Mouse (Mus musculus) forebrain, embryonic 15.5 days (tissue): ENCODE data around the gene Cyp27b1. TPM values are rescaled to one million over a fixed set of nuclear protein-coding genes. Genes with fewer than 3 reads are reported as not detected.
A peak's percentile ranks its signal among the peaks of the same experiment; 100 is the strongest.

Experiments
- ATAC-seq: fragments of 200-750 bp; cut with Nextera tagmentation; replicated peaks from 2 replicates; pipeline ENCODE4 v1.8.0; 2017; ENCODE audit warnings: mild to moderate bottlenecking, moderate TSS enrichment, moderate library complexity
- H3K27ac ChIP-seq: fragments of 300-500 bp; sonication (generic); replicated peaks from 2 replicates; pipeline ENCODE4 v1.5.1; 2015; ENCODE audit warnings: mild to moderate bottlenecking, inconsistent platforms
- H3K27me3 ChIP-seq: fragments of 300-500 bp; sonication (generic); 2 replicates; pipeline ENCODE4 v1.6.1; 2015; ENCODE audit warnings: inconsistent platforms
- H3K36me3 ChIP-seq: fragments of 300-500 bp; sonication (generic); 2 replicates; pipeline ENCODE4 v1.6.1; 2015; ENCODE audit warnings: mild to moderate bottlenecking, inconsistent platforms
- H3K4me1 ChIP-seq: fragments of 300-500 bp; sonication (generic); 2 replicates; pipeline ENCODE4 v1.6.1; 2015; ENCODE audit warnings: inconsistent platforms
- H3K4me2 ChIP-seq: fragments of 300-500 bp; sonication (generic); replicated peaks from 2 replicates; pipeline ENCODE4 v1.6.1; 2015; ENCODE audit warnings: mild to moderate bottlenecking, inconsistent platforms
- H3K4me3 ChIP-seq: fragments of 300-500 bp; sonication (generic); 2 replicates; pipeline ENCODE4 v1.5.1; 2015; ENCODE audit warnings: mild to moderate bottlenecking, inconsistent platforms
- H3K9ac ChIP-seq: fragments of 300-500 bp; sonication (generic); replicated peaks from 2 replicates; pipeline ENCODE4 v1.6.1; 2015; ENCODE audit warnings: mild to moderate bottlenecking, inconsistent platforms
- H3K9me3 ChIP-seq: fragments of 300-500 bp; sonication (generic); 2 replicates; pipeline ENCODE4 v1.6.1; 2016; ENCODE audit warnings: inconsistent platforms
- WGBS: fragments of 180-500 bp; shearing (Covaris S2); methylation state at CpG from one replicate; pipeline ENCODE4 v1.1.7; 2015; ENCODE audit warnings: mixed read lengths; 5-methylcytosine and 5-hydroxymethylcytosine counted together
- polyA plus RNA-seq: library from polyadenylated mRNA; unstranded; fragments of >200 nt; fragmentation: Nextera tagmentation; extraction: Ambion mirVana; gene quantifications from 2 replicates; pipeline ENCODE4 v1.2.1, GENCODE M21; 2015

Gene Cyp27b1
- polyA plus RNA-seq, 1 experiment from 2014 or later: 0.15 TPM

DNA sequence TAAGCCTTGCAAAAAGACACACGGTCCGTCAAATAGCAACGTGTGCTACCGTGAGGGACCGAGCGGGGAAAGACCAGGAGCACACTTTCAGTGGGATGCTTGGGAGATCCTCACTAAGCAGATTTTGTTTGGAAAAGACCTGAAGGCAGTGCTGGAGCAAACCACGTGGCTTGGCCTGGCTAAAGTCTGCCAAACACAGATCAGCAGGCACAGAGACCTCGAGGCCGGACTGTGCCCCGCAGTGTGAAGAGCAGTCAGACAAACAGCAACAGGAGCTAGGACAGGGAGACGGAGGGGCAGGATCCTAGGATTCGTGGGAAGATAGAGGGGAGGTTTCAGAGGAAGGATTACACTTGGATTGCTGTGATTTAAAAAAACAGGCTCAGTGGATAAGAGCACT, 11.8 kb upstream of the Cyp27b1 start:
- Histone ChIP-seq H3K36me3 (no peaks in the 10 kb centered on the region), H3K4me1 (peaks cover 7% of the 10 kb centered on the region), H3K4me2 (no peak overlapping the region), H3K27ac (no peak overlapping the region), H3K4me3 (no peak overlapping the region), H3K9me3 (no peaks in the 10 kb centered on the region), H3K9ac (no peak overlapping the region), H3K27me3 (no peaks in the 10 kb centered on the region; the same call in 1 of the 2 replicates)
- ATAC-seq: no peak
- WGBS: 83% methylated on average over 12 of the region's 12 CpGs

DNA sequence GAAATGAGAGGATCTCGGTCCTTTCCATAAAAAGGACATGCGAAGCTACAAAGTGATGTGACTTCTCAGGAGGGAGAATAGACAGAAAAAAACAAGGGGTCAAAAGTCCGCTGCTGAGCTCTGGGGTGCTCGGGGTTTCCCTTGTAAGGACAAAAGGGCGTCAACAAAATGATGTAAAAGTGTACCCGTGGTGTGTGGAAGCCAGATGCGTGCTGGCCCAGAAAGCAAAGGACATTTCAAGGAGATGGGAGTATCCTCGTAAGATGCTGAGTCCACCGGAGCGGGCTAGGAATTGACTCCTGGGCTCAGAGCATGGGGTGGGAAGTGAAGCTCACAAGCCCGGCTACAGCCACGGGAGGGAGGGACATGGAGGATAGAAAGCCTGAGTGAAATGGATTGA, 10.4 kb upstream of the Cyp27b1 start:
- Histone ChIP-seq H3K4me3 (no peak overlapping the region), H3K9me3 (no peaks in the 10 kb centered on the region), H3K4me1 (peaks cover 13% of the 10 kb centered on the region), H3K9ac (no peak overlapping the region), H3K27me3 (no peaks in the 10 kb centered on the region; the same call in 1 of the 2 replicates), H3K4me2 (no peak overlapping the region), H3K36me3 (no peaks in the 10 kb centered on the region), H3K27ac (no peak overlapping the region)
- WGBS: 77% methylated on average over 12 of the region's 12 CpGs
- no peak for ATAC-seq

DNA sequence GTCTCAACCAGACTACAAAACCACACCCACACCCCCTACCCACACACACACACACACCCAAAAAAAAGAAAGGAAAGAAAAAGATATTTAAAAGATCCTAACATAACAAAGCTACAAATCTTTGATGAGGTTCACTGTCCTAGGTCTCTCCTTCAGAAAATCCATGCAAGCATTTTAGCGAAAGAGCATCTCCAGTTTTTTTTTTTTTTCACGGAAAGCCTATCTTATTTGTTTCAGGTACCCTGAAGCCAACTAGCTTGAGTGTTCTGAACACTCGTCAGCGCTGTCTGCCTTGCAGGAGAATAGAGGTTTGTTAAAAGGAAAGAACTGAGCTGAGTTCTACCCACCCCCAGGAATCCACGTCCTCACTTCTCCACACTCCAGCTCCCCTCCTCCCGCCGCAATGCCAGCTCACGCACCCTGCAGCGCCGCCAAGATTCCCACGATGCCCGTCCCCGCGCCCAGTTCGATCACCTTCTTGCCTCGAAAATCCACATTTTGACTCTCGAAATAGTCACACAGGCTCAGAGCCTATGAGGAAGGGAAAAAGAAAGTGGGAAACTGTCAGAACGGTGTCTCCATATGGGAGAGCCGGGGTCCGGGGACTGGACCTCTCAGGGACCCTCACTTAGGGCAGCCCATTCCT, 7.4 kb upstream of the Cyp27b1 start:
- H3K27me3 ChIP-seq: no peaks in the 10 kb centered on the region; the same call in 1 of the 2 replicates
- WGBS: under 1% methylated on average over 20 of the region's 20 CpGs
- peaks cover 15% of the 10 kb centered on the region for H3K4me1 ChIP-seq
- H3K36me3 ChIP-seq: peaks cover 4% of the 10 kb centered on the region; the same call in 1 of the 2 replicates
- peak overlapping the region; percentile 79 for H3K9ac ChIP-seq
- peak overlapping the region; percentile 99 for H3K4me2 ChIP-seq
- H3K27ac ChIP-seq: no peak overlapping the region
- ATAC-seq: no peak; the same call in 1 of the 2 replicates
- H3K9me3 ChIP-seq: no peaks in the 10 kb centered on the region
- H3K4me3 ChIP-seq: peak overlapping the region; percentile 85

DNA sequence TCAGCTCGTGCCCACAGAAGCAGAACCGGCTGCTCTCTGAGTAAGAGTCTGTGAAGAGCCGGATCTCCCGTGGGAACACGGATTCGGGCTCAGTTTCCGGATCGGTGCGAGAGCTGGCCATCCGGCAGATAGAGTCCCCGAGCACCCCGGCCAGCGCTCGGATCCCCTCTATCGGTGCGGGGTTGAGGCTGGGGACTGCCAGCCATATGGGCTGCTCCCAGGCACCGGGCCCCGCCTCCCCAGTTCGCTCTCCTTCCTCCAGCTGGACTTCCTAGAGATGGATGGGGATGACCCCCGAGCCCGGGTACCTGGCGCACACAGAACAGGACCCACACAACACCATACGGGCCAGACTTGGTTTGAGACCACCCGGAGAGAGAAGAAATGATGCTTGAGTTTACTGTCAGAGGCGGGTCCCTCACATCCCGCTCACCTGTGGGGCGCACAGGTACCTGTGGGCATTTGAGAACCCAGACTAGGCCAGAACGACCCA, 6.7 kb upstream of the Cyp27b1 start, which contains the start of the genes Mettl1 and Eef1akmt3:
Gene Mettl1, plus strand, starts transcription at position 141 of the 493 bp plus-strand sequence.
Gene Eef1akmt3, minus strand, starts transcription at position 240 of the 493 bp plus-strand sequence.
- H3K27ac ChIP-seq: no peak within 1 kb of the TSS
- H3K9ac ChIP-seq: peak within 1 kb of the TSS; percentile 79
- H3K4me1 ChIP-seq: peaks cover 15% of the 10 kb centered on the region
- H3K27me3 ChIP-seq: no peaks in the 10 kb centered on the region; the same call in 1 of the 2 replicates
- peak; percentile 75 for ATAC-seq
- WGBS: under 1% methylated on average over 28 of the region's 28 CpGs
- peak within 1 kb of the TSS; percentile 99 for H3K4me2 ChIP-seq
- H3K9me3 ChIP-seq: no peaks in the 10 kb centered on the region
- H3K36me3 ChIP-seq: peaks cover 4% of the 10 kb centered on the region; the same call in 1 of the 2 replicates
- H3K4me3 ChIP-seq: peak within 1 kb of the TSS; percentile 85

DNA sequence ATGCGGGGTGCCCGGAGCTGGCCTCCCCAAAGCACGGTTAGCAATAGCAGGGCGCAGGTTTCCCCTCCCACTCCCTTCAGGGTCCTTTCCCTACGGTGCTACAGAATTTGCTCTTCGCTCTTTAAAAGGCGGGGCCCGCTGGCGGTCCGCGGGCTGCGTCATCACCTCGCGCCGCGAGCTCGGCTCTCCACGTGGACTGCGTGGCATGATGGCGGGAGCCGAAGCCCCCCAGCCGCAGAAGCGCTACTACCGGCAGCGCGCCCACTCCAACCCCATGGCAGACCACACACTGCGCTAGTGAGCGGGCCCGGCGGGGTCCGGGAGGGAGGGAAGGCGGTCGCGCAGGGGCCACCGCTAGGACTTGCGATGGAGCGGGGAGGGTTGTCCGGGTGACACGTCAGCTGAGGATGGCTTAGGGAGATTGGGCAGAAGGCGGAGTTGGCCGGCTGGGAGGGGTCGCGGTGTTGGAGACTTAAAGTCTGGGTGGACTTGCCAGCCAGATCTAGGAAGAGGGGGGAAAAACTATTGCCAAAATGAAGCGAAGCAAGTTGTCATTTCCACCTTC, 6.2 kb upstream of the Cyp27b1 start:
- ATAC-seq: peak; percentile 90
- H3K27me3 ChIP-seq: no peaks in the 10 kb centered on the region; the same call in 1 of the 2 replicates
- H3K9me3 ChIP-seq: no peaks in the 10 kb centered on the region
- peak overlapping the region; percentile 99 for H3K4me2 ChIP-seq
- peak overlapping the region; percentile 85 for H3K4me3 ChIP-seq
- peak overlapping the region; percentile 79 for H3K9ac ChIP-seq
- H3K4me1 ChIP-seq: peaks cover 15% of the 10 kb centered on the region
- peaks cover 4% of the 10 kb centered on the region; the same call in 1 of the 2 replicates for H3K36me3 ChIP-seq
- no peak overlapping the region for H3K27ac ChIP-seq
- WGBS: under 1% methylated on average over 44 of the region's 44 CpGs

DNA sequence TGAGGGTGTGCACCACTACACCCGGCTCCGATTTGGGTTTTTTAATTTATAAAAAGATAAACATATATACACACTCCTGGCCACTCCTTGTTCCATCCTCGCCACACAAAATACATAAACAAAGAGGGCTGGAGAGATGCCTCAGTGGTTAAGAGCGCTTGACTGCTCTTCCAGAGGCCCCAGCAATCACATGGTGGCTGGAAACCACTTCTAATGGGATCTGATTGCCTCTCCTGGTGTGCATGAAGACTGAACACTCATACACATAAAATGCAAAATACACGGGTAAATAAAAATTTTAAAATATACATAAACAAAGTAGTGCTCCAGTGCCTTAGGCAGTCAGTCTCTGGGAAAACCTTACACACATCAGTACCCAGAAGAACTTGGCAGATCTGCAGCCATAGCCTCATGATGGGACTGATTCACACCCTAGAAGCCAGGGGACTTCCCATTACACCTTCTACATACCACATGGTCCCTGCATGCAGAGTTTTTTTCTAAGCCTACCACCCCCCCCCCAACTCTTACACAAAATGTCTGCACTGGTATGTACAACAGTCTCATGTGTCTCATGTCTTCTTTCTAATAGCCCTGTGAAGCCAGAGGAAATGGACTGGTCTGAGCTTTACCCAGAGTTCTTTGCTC, 5.5 kb upstream of the Cyp27b1 start:
- peak overlapping the region; percentile 99 for H3K4me2 ChIP-seq
- H3K9me3 ChIP-seq: no peaks in the 10 kb centered on the region
- ATAC-seq: no peak
- H3K36me3 ChIP-seq: peaks cover 4% of the 10 kb centered on the region; the same call in 1 of the 2 replicates
- peak overlapping the region; percentile 79 for H3K9ac ChIP-seq
- WGBS: 18% methylated on average over 5 of the region's 5 CpGs
- H3K4me1 ChIP-seq: peaks cover 15% of the 10 kb centered on the region
- peak overlapping the region; percentile 85 for H3K4me3 ChIP-seq
- peaks cover under 1% of the 10 kb centered on the region; the same call in 1 of the 2 replicates for H3K27me3 ChIP-seq
- no peak overlapping the region for H3K27ac ChIP-seq

DNA sequence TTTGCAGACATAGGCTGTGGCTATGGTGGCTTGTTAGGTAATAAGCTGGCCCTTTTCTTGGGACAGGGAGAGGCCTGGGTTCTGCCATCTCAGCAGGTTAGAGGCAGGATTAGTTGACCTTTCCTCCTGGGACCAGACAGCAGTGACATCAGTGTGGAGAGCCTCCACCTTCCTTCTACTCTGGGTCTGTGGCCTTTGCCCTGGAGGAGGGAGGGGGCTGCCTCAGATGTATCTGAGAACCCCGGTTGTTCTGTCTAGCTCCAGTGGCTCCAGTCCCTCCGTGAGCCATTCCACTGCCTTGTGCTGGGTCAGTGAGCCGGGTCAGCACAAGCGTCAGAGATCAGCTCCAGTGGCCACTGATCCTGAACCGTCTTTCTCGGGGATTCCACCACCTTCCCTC, 4.9 kb upstream of the Cyp27b1 start:
- Histone ChIP-seq H3K27me3 (peaks cover 6% of the 10 kb centered on the region), H3K36me3 (peaks cover 4% of the 10 kb centered on the region; the same call in 1 of the 2 replicates), H3K9ac (no peak overlapping the region), H3K4me2 (no peak overlapping the region), H3K4me3 (no peak overlapping the region), H3K27ac (no peak overlapping the region), H3K4me1 (peaks cover 15% of the 10 kb centered on the region), H3K9me3 (no peaks in the 10 kb centered on the region)
- WGBS: 81% methylated on average over 6 of the region's 6 CpGs
- ATAC-seq: no peak

DNA sequence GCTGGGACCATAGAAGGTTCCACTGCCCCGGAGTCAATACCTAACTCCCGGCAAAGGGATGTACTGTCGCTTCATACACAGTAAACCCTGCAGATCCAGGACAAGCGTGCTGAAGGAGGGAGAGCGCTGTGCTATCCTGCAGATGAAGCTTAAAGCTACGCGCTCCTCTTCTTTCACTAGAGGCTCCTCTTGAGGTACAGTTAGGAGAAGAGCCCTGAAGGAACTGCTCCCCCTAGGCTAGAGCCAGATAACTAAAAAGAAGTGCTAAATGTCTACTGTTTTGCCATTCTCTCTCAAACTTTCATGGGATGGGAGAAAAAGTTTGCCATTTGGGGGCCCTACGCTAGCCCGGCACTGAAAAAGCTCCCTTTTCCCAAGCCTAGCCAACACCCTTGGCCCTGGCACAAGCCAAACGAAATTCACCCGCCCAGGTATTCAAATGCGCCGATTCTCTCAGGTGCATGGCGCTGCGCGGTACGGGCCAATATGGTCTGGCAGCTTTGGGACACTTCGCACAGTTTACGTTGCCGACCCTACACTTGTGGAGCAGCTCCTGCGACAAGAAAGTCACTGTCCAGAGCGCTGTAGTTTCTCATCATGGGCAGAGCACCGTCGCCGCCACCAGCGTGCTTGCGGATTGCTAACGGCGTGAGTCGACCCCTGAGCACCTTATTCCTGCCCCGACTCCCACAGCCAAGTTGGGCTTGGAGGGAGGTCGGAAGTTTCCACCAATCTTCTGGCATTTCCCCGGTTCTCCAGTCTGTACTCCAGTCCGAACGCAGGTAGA, 751 bp downstream of the Cyp27b1 start:
- peaks cover 5% of the 10 kb centered on the region; the same call in 1 of the 2 replicates for H3K4me1 ChIP-seq
- H3K9ac ChIP-seq: no peak overlapping the region
- no peaks in the 10 kb centered on the region for H3K9me3 ChIP-seq
- no peak overlapping the region for H3K4me2 ChIP-seq
- 3% methylated on average over 35 of the region's 35 CpGs for WGBS
- H3K36me3 ChIP-seq: peaks cover 11% of the 10 kb centered on the region; the same call in 1 of the 2 replicates
- no peak overlapping the region for H3K4me3 ChIP-seq
- peaks cover 41% of the 10 kb centered on the region for H3K27me3 ChIP-seq
- no peak overlapping the region for H3K27ac ChIP-seq
- no peak for ATAC-seq

DNA sequence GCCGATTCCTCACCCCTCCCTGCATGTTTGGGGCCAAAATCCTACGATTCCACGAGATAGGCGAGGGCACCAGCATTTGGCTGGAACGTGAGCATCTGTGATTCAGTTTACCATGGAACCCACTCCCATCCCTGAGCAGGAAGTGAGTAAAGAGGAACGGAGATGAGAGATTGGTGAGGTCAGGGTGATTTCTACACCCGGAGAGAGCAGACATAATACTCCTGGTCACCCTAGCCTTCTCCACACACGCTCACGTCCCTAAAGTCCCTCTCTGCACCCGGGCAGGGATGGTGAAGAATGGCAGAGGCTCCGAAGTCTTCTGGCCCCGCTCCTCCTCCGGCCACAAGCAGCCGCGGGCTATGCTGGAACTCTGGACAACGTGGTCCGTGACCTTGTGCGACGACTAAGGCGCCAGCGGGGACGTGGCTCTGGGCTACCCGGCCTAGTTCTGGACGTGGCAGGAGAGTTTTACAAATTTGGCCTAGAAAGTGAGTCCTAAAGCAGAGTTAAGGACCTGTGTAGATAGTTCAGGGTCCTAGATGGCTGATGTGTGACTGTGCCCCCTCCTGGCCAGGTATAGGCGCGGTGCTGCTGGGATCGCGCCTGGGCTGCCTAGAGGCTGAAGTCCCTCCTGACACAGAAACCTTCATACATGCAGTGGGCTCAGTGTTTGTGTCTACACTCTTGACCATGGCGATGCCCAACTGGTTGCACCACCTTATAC, 1.5 kb downstream of the Cyp27b1 start:
- no peak overlapping the region for H3K9ac ChIP-seq
- 3% methylated on average over 29 of the region's 29 CpGs for WGBS
- H3K36me3 ChIP-seq: peaks cover 19% of the 10 kb centered on the region
- H3K4me3 ChIP-seq: no peak overlapping the region
- H3K9me3 ChIP-seq: no peaks in the 10 kb centered on the region
- no peak for ATAC-seq
- peaks cover 41% of the 10 kb centered on the region for H3K27me3 ChIP-seq
- H3K27ac ChIP-seq: no peak overlapping the region
- H3K4me1 ChIP-seq: peaks cover 5% of the 10 kb centered on the region
- no peak overlapping the region for H3K4me2 ChIP-seq

DNA sequence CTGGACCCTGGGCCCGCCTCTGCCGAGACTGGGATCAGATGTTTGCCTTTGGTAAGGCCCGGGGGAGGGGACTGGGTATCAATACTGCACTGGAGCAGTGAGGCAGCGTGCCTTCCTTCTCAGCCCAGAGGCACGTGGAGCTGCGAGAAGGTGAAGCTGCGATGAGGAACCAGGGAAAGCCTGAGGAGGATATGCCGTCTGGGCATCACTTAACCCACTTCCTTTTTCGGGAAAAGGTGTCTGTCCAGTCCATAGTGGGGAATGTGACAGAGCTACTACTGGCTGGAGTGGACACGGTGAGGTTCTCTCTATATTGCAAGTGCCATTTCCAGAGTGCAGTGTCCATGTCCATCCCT, 2.0 kb downstream of the Cyp27b1 start:
- Histone ChIP-seq H3K4me2 (no peak overlapping the region), H3K27ac (no peak overlapping the region), H3K4me3 (no peak overlapping the region), H3K9me3 (no peaks in the 10 kb centered on the region), H3K36me3 (peaks cover 20% of the 10 kb centered on the region), H3K9ac (no peak overlapping the region), H3K27me3 (peaks cover 41% of the 10 kb centered on the region), H3K4me1 (peaks cover 5% of the 10 kb centered on the region)
- ATAC-seq: no peak
- 18% methylated on average over 10 of the region's 10 CpGs for WGBS

DNA sequence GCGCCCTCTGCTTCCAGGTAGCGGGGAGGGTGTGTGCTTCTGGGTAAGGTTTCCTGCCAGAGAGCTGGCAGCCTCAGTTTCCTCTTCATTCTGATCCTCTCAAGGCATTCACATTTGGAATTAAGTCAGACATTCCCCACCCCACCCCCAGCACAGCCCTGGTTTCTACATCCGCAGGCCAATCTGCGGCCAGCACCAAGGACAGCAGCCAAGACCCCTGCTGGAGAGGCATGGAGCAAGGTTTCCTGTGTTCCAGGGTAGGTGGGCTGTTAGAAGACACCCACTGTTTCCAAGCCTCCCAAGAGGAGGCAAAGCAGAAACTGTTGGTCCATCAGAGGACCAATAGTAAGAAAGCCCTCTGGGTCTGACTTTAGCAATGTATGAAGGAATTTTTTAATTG, 6.6 kb downstream of the Cyp27b1 start:
- Histone ChIP-seq H3K9ac (no peak overlapping the region), H3K27ac (no peak overlapping the region), H3K4me2 (no peak overlapping the region), H3K4me3 (no peak overlapping the region), H3K36me3 (peaks cover 44% of the 10 kb centered on the region), H3K9me3 (no peaks in the 10 kb centered on the region), H3K4me1 (peaks cover 21% of the 10 kb centered on the region), H3K27me3 (peaks cover 21% of the 10 kb centered on the region)
- 81% methylated on average over 4 of the region's 4 CpGs for WGBS
- ATAC-seq: no peak
